Mouse (Mus musculus): Measurements from ENCODE around the gene 2700049A03Rik. TPM values are rescaled to one million over a fixed set of nuclear protein-coding genes. Genes with fewer than 3 reads are reported as not detected.

2700049A03Rik gene
- polyA plus RNA-seq, 1 experiment from 2014 or later = 18.0 TPM

GRCm38 (mm10) chr12:71123286-71123685 lies 13.4 kb upstream of the 2700049A03Rik start:
- 89% methylated on average over 9 of the region's 9 CpGs for WGBS
- DNase-seq = no peak
- no peak overlapping the region for H3K9ac ChIP-seq (replicated peaks; ENCODE audit: low read length)
- no peaks in the 10 kb centered on the region for H3K27me3 ChIP-seq (ENCODE audit: control insufficient read depth, insufficient read depth, low read length)
- no peaks in the 10 kb centered on the region for H3K4me1 ChIP-seq (ENCODE audit: control insufficient read depth, insufficient read depth, low read length)
- H3K4me2 ChIP-seq (ENCODE audit: low read length) = no peak overlapping the region
- no peak for ATAC-seq (ENCODE audit: low FRiP score, low TSS enrichment)
- peaks cover 37% of the 10 kb centered on the region for H3K36me3 ChIP-seq (ENCODE audit: control insufficient read depth, insufficient read depth, low read length)
- H3K9me3 ChIP-seq (ENCODE audit: control insufficient read depth, low read length) = no peaks in the 10 kb centered on the region
- H3K4me3 ChIP-seq (replicated peaks; ENCODE audit: low read depth, low read length) = no peak overlapping the region
- no peak overlapping the region for H3K27ac ChIP-seq (replicated peaks; ENCODE audit: low read depth, low read length)

- no peaks in the 10 kb centered on the region for H3K27me3 ChIP-seq (ENCODE audit: control insufficient read depth, insufficient read depth, low read length)
- H3K27ac ChIP-seq (replicated peaks; ENCODE audit: low read depth, low read length) = no peak overlapping the region
- H3K9ac ChIP-seq (replicated peaks; ENCODE audit: low read length) = no peak overlapping the region
- 46% methylated on average over 5 of the region's 5 CpGs for WGBS
- peak overlapping the region; percentile 93 for H3K4me3 ChIP-seq (replicated peaks; ENCODE audit: low read depth, low read length)
- peaks cover 21% of the 10 kb centered on the region for H3K4me1 ChIP-seq (ENCODE audit: control insufficient read depth, insufficient read depth, low read length)
- DNase-seq (no peak), ATAC-seq (ENCODE audit: low FRiP score, low TSS enrichment) (no peak)
- H3K4me2 ChIP-seq (ENCODE audit: low read length) = peak overlapping the region; percentile 81
- no peaks in the 10 kb centered on the region for H3K9me3 ChIP-seq (ENCODE audit: control insufficient read depth, low read length)
- peaks cover 25% of the 10 kb centered on the region for H3K36me3 ChIP-seq (ENCODE audit: control insufficient read depth, insufficient read depth, low read length)
These were observed 1.1 kb upstream of the 2700049A03Rik start for GRCm38 (mm10) chr12:71135581-71135980.

GRCm38 (mm10) chr12:71136974-71137491 lies 385 bp downstream of the 2700049A03Rik start:
- H3K27ac ChIP-seq (replicated peaks; ENCODE audit: low read depth, low read length) = peak overlapping the region; percentile 76
- H3K9me3 ChIP-seq (ENCODE audit: control insufficient read depth, low read length) = no peaks in the 10 kb centered on the region
- H3K36me3 ChIP-seq (ENCODE audit: control insufficient read depth, insufficient read depth, low read length) = peaks cover 30% of the 10 kb centered on the region
- H3K4me1 ChIP-seq (ENCODE audit: control insufficient read depth, insufficient read depth, low read length) = peaks cover 21% of the 10 kb centered on the region
- peak; percentile 82 for ATAC-seq (ENCODE audit: low FRiP score, low TSS enrichment)
- no peaks in the 10 kb centered on the region for H3K27me3 ChIP-seq (ENCODE audit: control insufficient read depth, insufficient read depth, low read length)
- H3K4me2 ChIP-seq (ENCODE audit: low read length) = peak overlapping the region; percentile 81
- peak overlapping the region; percentile 93 for H3K4me3 ChIP-seq (replicated peaks; ENCODE audit: low read depth, low read length)
- under 1% methylated on average over 30 of the region's 30 CpGs for WGBS
- peak; percentile 96 for DNase-seq
- peak overlapping the region; percentile 83 for H3K9ac ChIP-seq (replicated peaks; ENCODE audit: low read length)

DNA sequence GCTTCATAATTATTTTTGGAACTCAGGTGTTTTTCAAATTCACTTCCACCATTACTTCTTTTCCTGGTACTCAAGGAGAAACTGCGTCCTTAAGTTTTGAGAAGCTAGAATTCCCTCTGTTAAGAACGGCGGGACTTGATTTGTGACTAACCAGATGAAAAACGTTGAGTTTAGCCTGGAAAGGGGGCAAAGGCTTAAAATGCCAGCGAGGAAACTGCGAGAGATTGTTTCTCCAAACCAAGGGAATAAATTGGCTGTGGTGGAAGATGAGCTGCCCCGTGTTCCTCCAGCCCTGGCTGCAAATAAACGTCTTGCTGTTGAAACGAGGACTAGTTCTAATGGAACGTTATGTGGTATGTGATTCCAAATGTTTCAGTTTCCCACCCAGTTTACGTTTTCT lies 1.0 kb downstream of the 2700049A03Rik start:
- H3K27me3 ChIP-seq (ENCODE audit: control insufficient read depth, insufficient read depth, low read length) = no peaks in the 10 kb centered on the region
- H3K36me3 ChIP-seq (ENCODE audit: control insufficient read depth, insufficient read depth, low read length) = peaks cover 30% of the 10 kb centered on the region
- peak overlapping the region; percentile 83 for H3K9ac ChIP-seq (replicated peaks; ENCODE audit: low read length)
- H3K27ac ChIP-seq (replicated peaks; ENCODE audit: low read depth, low read length) = no peak overlapping the region
- DNase-seq (no peak), ATAC-seq (ENCODE audit: low FRiP score, low TSS enrichment) (no peak)
- 9% methylated on average over 11 of the region's 11 CpGs for WGBS
- peak overlapping the region; percentile 81 for H3K4me2 ChIP-seq (ENCODE audit: low read length)
- peaks cover 21% of the 10 kb centered on the region for H3K4me1 ChIP-seq (ENCODE audit: control insufficient read depth, insufficient read depth, low read length)
- H3K9me3 ChIP-seq (ENCODE audit: control insufficient read depth, low read length) = no peaks in the 10 kb centered on the region
- peak overlapping the region; percentile 93 for H3K4me3 ChIP-seq (replicated peaks; ENCODE audit: low read depth, low read length)

DNA sequence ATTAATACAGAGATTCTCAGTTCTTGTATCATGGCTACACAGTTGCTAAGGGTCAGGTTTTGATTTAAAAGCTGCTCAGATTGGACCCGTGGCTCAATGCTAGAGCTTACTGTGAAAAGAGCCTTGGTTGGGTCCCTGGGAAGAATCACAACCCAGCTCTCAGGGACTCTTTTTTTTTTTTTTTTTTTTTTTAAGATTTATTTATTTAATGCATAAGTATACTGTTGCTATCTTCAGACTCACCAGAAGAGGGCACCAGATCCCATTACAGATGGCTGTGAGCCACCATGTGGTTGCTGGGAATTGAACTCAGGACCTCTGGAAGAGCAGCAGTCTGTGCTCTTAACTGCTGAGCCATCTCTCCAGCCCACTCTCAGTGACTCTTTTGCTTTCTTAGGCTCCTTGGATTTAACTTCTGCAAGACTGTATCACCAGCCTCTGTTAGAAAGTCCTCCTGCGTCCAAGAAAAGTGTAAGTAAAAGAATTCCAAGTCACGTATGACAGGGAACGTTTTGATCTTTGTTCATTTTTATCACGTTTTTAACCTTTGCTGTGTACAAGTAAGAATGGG lies 2.7 kb downstream of the 2700049A03Rik start:
- DNase-seq = no peak
- WGBS = 82% methylated on average over 5 of the region's 5 CpGs
- peaks cover 38% of the 10 kb centered on the region for H3K36me3 ChIP-seq (ENCODE audit: control insufficient read depth, insufficient read depth, low read length)
- peak overlapping the region; percentile 81 for H3K4me2 ChIP-seq (ENCODE audit: low read length)
- peaks cover 21% of the 10 kb centered on the region for H3K4me1 ChIP-seq (ENCODE audit: control insufficient read depth, insufficient read depth, low read length)
- H3K4me3 ChIP-seq (replicated peaks; ENCODE audit: low read depth, low read length) = no peak overlapping the region; the same call in 1 of the 2 replicates
- H3K9ac ChIP-seq (replicated peaks; ENCODE audit: low read length) = no peak overlapping the region
- no peak for ATAC-seq (ENCODE audit: low FRiP score, low TSS enrichment)
- no peak overlapping the region for H3K27ac ChIP-seq (replicated peaks; ENCODE audit: low read depth, low read length)
- H3K9me3 ChIP-seq (ENCODE audit: control insufficient read depth, low read length) = no peaks in the 10 kb centered on the region
- H3K27me3 ChIP-seq (ENCODE audit: control insufficient read depth, insufficient read depth, low read length) = no peaks in the 10 kb centered on the region

GRCm38 (mm10) chr12:71141189-71141588 lies 4.5 kb downstream of the 2700049A03Rik start:
- Histone ChIP-seq H3K27me3 (ENCODE audit: control insufficient read depth, insufficient read depth, low read length) (no peaks in the 10 kb centered on the region), H3K36me3 (ENCODE audit: control insufficient read depth, insufficient read depth, low read length) (peaks cover 53% of the 10 kb centered on the region), H3K4me3 (replicated peaks; ENCODE audit: low read depth, low read length) (no peak overlapping the region), H3K4me1 (ENCODE audit: control insufficient read depth, insufficient read depth, low read length) (peaks cover 17% of the 10 kb centered on the region), H3K27ac (replicated peaks; ENCODE audit: low read depth, low read length) (no peak overlapping the region), H3K4me2 (ENCODE audit: low read length) (no peak overlapping the region), H3K9ac (replicated peaks; ENCODE audit: low read length) (no peak overlapping the region), H3K9me3 (ENCODE audit: control insufficient read depth, low read length) (no peaks in the 10 kb centered on the region)
- ATAC-seq (ENCODE audit: low FRiP score, low TSS enrichment) (no peak), DNase-seq (no peak)

DNA sequence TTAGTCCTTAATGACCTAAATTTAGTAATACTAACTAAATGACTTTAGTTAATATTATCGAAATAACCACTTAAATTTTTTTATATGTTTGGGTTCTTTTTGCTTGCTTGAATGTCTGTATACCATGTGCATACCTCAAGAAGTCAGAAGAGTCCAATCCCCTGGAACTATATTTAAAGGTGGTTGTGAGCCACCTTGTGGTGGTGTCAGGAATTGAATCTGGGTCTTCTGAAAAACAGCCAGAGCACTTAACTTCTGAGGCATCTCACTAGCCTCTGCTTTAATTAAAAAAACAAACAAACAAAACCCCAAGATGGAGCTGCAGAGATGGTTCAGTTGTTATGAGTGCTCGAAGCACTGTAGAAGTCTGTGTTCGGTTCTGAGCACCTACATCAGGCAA lies 11.0 kb downstream of the 2700049A03Rik start:
- no peaks in the 10 kb centered on the region for H3K9me3 ChIP-seq (ENCODE audit: control insufficient read depth, low read length)
- no peaks in the 10 kb centered on the region for H3K27me3 ChIP-seq (ENCODE audit: control insufficient read depth, insufficient read depth, low read length)
- DNase-seq (peak; percentile 76), ATAC-seq (ENCODE audit: low FRiP score, low TSS enrichment) (no peak)
- H3K36me3 ChIP-seq (ENCODE audit: control insufficient read depth, insufficient read depth, low read length) = peaks cover 75% of the 10 kb centered on the region
- no peaks in the 10 kb centered on the region for H3K4me1 ChIP-seq (ENCODE audit: control insufficient read depth, insufficient read depth, low read length)
- 91% methylated on average over 3 of the region's 3 CpGs for WGBS
- H3K27ac ChIP-seq (replicated peaks; ENCODE audit: low read depth, low read length) = no peak overlapping the region
- no peak overlapping the region for H3K4me2 ChIP-seq (ENCODE audit: low read length)
- no peak overlapping the region for H3K4me3 ChIP-seq (replicated peaks; ENCODE audit: low read depth, low read length)
- H3K9ac ChIP-seq (replicated peaks; ENCODE audit: low read length) = no peak overlapping the region

DNA sequence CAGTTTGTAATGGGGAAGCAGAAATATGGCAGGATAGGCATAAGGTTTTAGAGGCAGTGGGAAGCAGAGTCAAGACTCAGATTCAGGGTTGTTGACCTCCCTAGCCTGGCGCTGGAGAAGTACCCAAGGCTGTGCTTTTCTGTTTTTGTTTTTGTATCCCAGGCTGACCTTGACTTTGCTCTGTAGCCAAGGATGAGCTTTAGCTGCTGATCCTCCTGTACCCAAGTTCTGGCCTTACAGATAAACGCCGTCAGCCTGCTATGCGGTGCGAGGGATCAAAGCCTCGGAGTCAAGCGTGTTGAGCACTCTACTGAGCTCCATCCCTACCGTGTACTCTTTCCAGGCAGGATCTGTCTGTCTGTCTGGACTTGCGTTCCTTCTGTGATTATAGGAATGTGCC lies 12.2 kb downstream of the 2700049A03Rik start:
- no peak for ATAC-seq (ENCODE audit: low FRiP score, low TSS enrichment)
- H3K4me2 ChIP-seq (ENCODE audit: low read length) = no peak overlapping the region
- H3K27ac ChIP-seq (replicated peaks; ENCODE audit: low read depth, low read length) = no peak overlapping the region
- no peak overlapping the region for H3K4me3 ChIP-seq (replicated peaks; ENCODE audit: low read depth, low read length)
- no peaks in the 10 kb centered on the region for H3K9me3 ChIP-seq (ENCODE audit: control insufficient read depth, low read length)
- 92% methylated on average over 9 of the region's 9 CpGs for WGBS
- H3K4me1 ChIP-seq (ENCODE audit: control insufficient read depth, insufficient read depth, low read length) = no peaks in the 10 kb centered on the region
- no peak overlapping the region for H3K9ac ChIP-seq (replicated peaks; ENCODE audit: low read length)
- H3K36me3 ChIP-seq (ENCODE audit: control insufficient read depth, insufficient read depth, low read length) = peaks cover 77% of the 10 kb centered on the region
- DNase-seq = no peak
- no peaks in the 10 kb centered on the region for H3K27me3 ChIP-seq (ENCODE audit: control insufficient read depth, insufficient read depth, low read length)

GRCm38 (mm10) chr12:71149456-71149855 lies 12.8 kb downstream of the 2700049A03Rik start:
- Histone ChIP-seq H3K4me3 (replicated peaks; ENCODE audit: low read depth, low read length) (no peak overlapping the region), H3K9ac (replicated peaks; ENCODE audit: low read length) (no peak overlapping the region), H3K9me3 (ENCODE audit: control insufficient read depth, low read length) (no peaks in the 10 kb centered on the region), H3K36me3 (ENCODE audit: control insufficient read depth, insufficient read depth, low read length) (peaks cover 75% of the 10 kb centered on the region), H3K4me1 (ENCODE audit: control insufficient read depth, insufficient read depth, low read length) (no peaks in the 10 kb centered on the region), H3K4me2 (ENCODE audit: low read length) (no peak overlapping the region), H3K27me3 (ENCODE audit: control insufficient read depth, insufficient read depth, low read length) (no peaks in the 10 kb centered on the region), H3K27ac (replicated peaks; ENCODE audit: low read depth, low read length) (no peak overlapping the region)
- ATAC-seq (ENCODE audit: low FRiP score, low TSS enrichment) = no peak
- 96% methylated on average over 6 of the region's 6 CpGs for WGBS
- no peak for DNase-seq
